Mouse (Mus musculus): ENCODE results near the gene Rerg.
A peak's percentile ranks its signal among the peaks of the same experiment; 100 is the strongest.

Gene Rerg

DNA sequence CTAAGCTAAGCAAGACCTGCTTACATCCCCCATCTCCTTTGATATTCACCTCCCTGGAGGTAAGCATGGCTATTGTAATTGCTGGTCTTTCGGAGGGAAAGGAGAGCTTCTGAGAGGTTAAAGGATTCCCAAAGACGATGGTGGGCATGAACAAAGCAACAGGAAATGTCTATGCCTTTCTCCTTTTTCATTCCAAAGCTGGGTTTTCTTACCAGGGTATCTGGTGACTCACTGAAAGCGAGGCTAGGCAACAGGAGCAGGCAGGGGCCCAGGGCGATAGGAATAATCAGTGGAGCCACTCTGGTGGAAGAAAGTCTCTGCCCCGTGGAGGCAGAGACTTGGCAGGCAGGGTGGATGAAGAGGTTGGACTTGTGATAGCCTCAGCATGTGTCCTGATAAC lies at the start of gene Rerg:
Gene Rerg, minus strand, starts transcription at position 272 of the 400 bp plus-strand sequence.
- DNase-seq (ENCODE audit: low read depth, low spot score), result no peak

DNA sequence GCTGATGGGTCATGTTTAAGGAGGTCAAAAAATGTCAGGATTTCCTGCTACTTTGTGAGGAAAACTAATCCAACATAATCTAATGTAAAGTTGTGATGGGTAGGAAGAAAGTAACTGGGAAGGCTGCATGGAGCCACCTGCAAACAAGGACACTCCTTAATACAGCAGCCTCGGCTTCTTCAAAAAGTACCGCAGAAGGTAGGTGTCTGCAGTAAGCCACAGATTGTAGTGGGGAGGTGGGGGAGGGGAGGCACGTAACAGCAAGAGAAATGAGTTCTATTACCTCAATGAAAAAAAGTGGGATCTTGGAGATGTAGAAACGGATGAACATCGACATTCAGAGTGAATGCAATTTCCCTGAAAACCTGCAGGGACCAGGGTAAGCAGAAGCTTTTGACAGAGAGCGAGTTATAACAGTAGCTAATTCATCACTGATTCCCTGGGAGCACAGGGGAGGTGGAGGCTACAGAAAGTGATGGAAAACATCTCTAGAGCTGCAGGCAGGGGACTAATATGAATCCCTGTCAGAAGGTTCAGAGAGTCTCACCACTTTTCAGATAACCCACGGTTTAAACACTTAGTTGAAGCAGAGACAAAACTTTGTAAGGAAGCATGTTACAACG lies 47.7 kb upstream of the Rerg start:
- no peak for DNase-seq (ENCODE audit: low read depth, low spot score)

- no peak for DNase-seq (ENCODE audit: low read depth, low spot score)
Observed at GRCm38 (mm10) chr6:137211441-137211840, 41.1 kb upstream of the Rerg start.

DNA sequence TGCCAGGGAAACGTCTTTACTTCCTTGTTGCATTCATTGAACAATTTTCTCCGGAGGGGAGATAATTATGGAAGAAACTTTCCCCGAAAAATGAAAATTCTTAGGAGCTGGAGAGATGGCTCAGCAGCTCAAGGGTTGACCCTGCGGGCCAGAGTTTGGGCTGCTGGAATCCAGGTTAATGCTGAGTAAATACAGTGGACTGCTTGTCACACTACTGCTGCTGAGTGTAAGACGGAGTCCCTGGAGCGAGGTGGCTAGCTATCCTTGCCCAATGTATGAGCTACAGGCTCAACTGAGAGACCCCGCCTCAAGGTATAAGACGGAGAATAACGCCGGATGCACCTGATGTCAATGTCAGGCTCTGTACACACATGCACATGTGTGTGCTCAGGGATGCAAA lies 40.7 kb upstream of the Rerg start:
- DNase-seq (ENCODE audit: low read depth, low spot score), result no peak

GRCm38 (mm10) chr6:137209992-137210391 lies 39.7 kb upstream of the Rerg start:
- DNase-seq (ENCODE audit: low read depth, low spot score), result no peak

DNA sequence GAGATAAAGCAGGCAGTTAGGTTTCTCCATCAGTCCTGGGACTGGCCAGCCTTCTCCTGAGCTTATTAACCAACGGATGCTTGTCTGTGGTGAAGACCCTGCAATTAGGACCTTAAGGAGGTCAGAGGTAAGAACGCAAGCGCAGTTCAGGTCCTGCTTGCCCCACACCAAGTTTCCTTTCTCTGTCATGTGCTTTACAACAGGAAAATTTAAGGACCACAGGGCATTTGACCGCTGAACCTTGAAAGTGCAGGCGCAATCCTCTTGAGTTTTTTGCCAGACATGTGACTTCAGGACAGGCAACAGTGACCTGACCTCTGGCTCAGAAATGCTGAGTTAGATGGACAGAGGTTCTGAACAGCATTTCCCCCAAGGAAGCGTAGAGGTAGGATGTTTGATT lies 36.8 kb upstream of the Rerg start:
- DNase-seq (ENCODE audit: low read depth, low spot score), result no peak

GRCm38 (mm10) chr6:137205662-137206400 lies 35.5 kb upstream of the Rerg start:
- peak; percentile 51 for DNase-seq (ENCODE audit: low read depth, low spot score)

DNA sequence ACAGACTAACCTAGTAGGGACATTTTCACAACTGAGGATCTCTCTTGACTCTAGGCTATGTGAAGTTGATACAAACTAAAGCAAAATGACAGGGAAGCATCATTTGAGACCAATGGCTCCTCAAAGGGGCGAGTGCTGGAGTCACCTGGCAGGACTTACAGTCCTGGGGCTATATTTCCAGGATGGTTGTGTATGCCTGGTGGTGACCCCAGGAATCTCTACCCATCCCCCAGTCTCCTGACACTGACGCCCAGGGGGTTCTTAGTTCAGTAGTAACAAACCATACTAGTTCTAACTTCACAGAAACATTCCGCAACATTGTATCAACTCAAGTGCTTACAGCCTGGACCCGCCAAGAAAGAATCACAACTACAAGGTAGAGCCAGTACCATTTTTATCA lies 32.4 kb upstream of the Rerg start:
- no peak for DNase-seq (ENCODE audit: low read depth, low spot score)

DNA sequence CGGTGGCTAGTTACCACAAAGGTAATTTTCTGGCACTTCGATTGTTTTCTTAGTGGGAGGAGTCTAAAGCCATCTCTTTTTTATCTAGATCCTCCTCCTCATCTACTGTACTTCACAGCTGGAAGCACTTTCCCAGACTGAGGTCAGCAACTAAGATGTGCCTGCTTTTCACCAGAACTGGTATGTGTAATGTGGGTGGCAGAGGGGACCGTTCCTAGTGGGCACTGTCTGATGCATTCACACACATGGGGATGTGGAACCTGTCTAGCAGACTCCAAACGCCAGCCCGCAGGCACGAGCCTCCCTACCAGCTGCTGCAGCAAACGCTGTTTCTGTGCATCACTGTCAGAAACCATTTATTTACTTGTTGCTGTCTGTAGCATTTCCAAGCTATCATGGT lies 31.3 kb upstream of the Rerg start:
- DNase-seq (ENCODE audit: low read depth, low spot score), result no peak

DNA sequence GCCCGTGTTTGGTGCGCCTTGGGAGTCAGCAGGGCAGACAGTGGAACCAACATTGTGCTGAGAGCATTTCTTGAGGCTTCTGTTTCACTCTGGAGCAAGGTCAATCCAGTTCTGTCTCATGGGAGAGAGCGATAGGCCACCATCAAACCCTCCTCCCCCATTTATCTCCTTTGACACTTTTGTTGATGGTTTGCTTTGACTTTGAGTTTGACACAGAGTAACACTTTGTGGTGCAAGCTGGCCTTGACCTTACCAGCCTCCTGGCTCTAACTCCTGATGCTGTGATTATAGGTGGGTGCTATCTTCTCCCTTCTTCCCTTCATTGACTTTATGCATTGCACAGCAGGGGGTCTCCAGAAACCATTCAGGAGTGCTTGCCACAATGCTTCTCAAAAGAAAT lies 30.9 kb upstream of the Rerg start:
- DNase-seq (ENCODE audit: low read depth, low spot score), result no peak

DNA sequence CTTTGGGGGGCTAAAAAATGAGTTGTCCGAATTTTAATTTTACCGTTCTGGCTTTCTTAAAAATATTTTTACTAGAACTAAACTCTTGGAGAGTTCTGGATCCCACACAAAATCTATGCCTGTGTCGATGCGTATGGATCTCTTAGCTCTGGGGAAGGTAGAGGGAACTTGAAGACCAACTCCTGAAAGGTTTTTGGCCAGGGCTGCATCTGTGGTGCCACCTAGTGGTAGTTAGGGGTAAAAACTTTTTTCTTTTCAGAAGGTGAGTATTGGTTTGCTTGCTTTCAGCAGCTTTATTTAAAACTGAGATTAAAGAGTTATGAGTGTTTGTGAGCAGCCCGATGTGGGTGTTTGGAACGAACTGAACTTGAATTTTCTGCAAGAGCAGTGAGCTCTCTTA lies 21.8 kb upstream of the Rerg start:
- no peak for DNase-seq (ENCODE audit: low read depth, low spot score)

GRCm38 (mm10) chr6:137191026-137191425 lies 20.7 kb upstream of the Rerg start:
- no peak for DNase-seq (ENCODE audit: low read depth, low spot score)

- DNase-seq (ENCODE audit: low read depth, low spot score), result no peak
Observed at GRCm38 (mm10) chr6:137190577-137190976, 20.3 kb upstream of the Rerg start.

GRCm38 (mm10) chr6:137188375-137188926 lies 18.2 kb upstream of the Rerg start:
- DNase-seq (ENCODE audit: low read depth, low spot score), result no peak

GRCm38 (mm10) chr6:137187426-137187825 lies 17.1 kb upstream of the Rerg start:
- no peak for DNase-seq (ENCODE audit: low read depth, low spot score)

GRCm38 (mm10) chr6:137180636-137181035 lies 10.3 kb upstream of the Rerg start:
- no peak for DNase-seq (ENCODE audit: low read depth, low spot score)

DNA sequence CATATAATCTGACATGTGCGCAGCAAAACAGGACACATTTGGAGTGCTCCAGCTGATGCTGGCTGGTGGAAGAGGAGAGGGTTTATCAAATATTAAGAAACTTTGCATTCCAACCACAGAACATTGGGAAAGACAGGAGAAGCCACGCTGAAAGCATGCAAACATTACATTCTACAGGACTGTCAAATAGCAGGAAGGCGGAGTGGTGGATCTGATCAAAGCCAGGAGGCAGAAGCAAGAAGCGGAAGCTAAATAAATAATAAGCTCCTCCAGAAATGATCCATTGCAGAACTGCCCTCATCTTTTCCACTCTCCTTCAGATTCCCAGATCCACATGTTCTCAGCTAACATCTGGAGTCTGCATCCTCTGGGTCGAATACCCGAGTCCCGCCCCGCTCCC lies 9.8 kb upstream of the Rerg start:
- no peak for DNase-seq (ENCODE audit: low read depth, low spot score)

GRCm38 (mm10) chr6:137179026-137179425 lies 8.7 kb upstream of the Rerg start:
- peak; percentile 57 for DNase-seq (ENCODE audit: low read depth, low spot score)

DNA sequence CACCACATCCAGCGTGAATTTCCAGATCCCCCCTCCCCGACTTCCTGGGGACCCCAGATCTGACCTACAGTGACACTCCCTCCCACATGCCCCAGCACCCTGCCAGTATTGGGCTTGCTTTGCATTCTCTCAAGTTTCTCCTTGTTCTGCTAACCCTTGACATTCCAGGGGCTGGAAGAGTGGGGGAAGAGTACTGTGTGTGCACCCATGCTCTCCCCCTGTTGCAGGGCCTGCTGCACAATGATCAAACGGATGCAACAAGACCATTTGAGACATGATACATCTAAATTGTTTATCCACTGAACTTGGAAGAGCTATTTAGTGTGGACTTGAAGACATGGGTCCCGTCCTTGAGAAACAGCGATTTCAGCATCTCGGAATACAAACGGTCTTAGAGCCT lies 349 bp upstream of the Rerg start:
- no peak for DNase-seq (ENCODE audit: low read depth, low spot score)

DNA sequence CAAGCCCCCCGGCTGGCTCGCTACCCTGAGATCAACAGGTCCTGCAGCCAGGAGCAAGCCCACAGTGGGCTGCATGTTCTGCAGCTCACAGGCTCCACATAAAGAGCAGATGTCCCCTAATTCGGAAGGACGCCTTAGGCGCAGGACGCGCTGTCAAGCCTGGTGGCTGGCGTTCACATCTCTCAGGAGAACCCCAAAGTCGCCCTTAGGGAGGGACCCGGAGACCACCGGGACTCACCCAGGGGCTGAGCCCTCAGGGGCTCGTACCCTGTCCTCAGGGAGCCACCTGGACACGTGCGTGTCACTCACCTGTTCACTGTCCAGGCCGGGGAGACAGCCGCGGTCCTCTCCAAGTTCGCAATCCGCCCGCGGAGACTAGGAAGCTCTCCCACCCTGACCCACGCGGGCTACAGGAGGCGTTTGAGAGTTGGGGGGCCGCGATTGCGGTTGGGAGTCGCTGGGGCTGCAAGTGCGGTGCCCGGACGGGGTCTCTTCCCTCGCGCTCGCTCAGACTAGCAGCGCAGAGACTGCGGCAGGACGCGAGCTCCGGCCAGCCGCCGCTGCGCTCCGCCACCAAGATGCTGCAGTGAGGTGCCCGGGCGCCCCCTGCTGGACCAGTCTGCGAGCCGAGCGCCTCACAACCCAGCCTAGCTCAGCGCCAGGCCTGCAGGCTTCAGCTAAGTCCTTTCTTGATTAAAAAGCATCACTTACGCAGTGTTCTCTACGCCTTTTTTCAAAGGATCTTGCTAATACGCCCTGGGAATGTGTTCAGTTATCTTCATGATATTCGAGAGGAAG lies 927 bp downstream of the Rerg start:
- peak; percentile 72 for DNase-seq (ENCODE audit: low read depth, low spot score)

GRCm38 (mm10) chr6:137166843-137167242 lies 3.5 kb downstream of the Rerg start:
- DNase-seq (ENCODE audit: low read depth, low spot score), result no peak

GRCm38 (mm10) chr6:137163571-137163970 lies 6.7 kb downstream of the Rerg start:
- DNase-seq (ENCODE audit: low read depth, low spot score), result no peak
